Mouse (Mus musculus) WW6 (cell line): ENCODE data around the gene Gfra1.

Experiments
- DNase-seq: peaks from one replicate; pipeline ENCODE4 v3.0.0-alpha.2; 2013; ENCODE audit warnings: low read depth, low spot score

Gene Gfra1

GRCm38 (mm10) chr19:58455496-58456061 lies at the start of gene Gfra1:
Gene Gfra1, minus strand, starts transcription at chr19:58455909.
- DNase-seq, result no peak

- DNase-seq, result no peak
Measured at GRCm38 (mm10) chr19:58500049-58500448, 44.3 kb upstream of the Gfra1 start.

DNA sequence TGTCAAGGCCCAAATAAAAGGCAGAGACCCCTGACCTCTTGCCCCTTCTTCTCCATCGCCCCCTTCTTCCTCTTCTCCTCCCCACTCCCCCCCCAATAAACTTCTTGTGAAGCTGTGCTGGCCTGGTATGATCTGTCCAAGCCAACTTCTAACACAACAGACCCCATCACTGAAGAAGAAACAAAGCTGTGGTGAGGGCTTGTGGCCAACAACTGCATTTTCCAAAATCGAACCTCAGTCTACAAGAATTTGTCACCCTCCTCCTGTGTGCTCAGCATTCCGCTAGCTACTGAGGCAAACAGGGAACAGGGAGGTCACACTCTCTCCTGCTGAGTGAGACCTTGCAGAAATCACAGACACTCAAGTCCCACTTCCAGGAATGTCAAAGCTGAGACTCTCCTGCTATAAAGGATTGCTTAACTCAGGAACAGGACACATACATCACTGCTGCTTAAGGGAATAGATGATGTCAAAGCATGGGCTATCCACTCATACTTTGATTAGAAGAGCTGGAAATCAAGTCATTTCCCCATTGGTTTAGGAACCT lies 43.8 kb upstream of the Gfra1 start:
- no peak for DNase-seq

DNA sequence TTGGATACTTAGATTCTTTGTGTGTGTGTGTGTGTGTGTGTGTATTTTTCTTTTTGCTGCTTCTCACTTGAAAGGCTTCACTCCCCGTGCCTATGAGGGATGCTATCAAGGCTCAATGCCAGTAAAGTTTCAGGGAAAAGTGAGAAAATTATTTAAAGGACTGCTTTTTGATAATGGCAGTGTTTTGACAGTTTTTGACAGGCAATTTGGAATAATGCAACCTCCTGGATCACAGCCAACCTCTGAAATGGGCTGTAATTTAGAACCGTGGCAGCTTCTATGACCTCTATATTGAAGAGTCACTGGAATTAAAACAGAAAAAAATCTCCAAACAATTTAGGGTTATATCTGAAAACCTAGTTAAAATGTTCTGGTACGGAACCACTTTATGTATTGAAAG lies 41.4 kb upstream of the Gfra1 start:
- DNase-seq, result no peak

DNA sequence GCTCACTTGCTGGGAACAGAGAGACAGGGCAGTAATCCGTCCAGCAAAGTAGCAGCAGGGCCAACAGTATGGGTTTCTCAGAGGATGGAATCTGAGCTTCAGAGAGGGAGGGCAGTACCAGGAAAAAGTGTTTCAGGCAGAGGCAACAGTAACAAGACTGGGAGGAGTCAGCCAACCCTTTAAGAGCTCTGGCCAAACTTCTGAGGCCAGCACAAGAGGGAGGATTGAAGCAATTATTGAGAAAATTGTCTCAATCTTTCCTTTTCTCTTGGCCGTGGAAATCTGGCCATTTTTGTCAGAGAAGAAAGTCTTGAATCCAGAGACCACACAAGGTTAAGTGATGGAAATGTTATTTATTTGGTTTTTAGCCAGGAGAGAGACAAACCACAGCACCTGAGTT lies 31.0 kb upstream of the Gfra1 start:
- no peak for DNase-seq

- DNase-seq, result no peak
Measured at GRCm38 (mm10) chr19:58482373-58482977, 26.8 kb upstream of the Gfra1 start.

- DNase-seq, result no peak
Measured at GRCm38 (mm10) chr19:58474251-58474650, 18.5 kb upstream of the Gfra1 start.

GRCm38 (mm10) chr19:58469421-58469820 lies 13.7 kb upstream of the Gfra1 start:
- no peak for DNase-seq

GRCm38 (mm10) chr19:58468331-58468730 lies 12.6 kb upstream of the Gfra1 start:
- no peak for DNase-seq

DNA sequence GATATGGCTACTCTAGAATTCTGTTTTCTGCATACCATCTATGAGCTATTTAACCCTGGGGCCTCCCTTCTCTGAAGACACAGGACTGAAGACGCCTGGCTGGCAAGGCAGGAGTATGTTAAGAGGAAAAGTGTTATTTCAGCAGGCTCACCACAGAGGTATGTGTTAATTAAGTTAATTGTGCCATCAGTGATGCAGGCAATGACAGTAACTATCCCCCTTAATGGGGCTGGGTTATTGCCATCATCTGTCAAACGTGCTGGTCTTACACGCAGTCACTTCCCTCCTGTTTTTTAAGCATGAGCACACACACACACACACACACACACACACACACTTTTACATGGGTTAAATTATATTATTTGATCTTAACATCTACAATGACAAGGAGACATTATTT lies 8.0 kb upstream of the Gfra1 start:
- no peak for DNase-seq

DNA sequence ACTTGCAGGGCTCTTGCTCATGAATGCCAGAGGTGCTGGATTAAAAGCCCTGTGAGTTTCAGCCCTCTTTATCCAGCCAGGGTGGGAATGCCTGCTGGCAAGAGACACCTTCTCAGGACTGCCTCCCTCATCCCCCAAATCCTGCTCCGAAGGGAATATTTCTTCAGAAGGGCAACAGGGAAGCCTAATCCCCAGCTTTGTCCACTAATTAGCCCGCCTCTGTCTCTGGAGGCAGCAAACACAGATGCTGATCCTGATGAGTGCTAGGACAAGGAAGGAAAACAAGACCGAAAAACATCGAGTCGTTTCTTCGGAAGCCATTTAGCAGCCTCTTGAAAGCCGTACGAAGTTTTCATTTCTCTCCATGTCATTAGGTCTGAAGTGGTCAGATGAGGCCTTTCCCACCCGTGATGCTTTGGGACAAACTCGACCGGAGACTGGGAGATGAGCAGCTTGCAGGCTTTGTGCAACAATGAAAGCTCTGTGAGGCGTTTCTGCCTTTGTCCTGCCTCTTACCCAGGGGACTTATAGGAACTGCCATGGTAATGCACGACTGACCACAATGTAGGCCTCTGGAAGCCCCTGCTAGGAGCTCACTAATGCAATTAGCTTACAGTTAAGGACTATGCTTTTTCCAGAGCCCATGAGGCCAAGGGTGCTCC lies 4.8 kb upstream of the Gfra1 start:
- DNase-seq, result no peak

DNA sequence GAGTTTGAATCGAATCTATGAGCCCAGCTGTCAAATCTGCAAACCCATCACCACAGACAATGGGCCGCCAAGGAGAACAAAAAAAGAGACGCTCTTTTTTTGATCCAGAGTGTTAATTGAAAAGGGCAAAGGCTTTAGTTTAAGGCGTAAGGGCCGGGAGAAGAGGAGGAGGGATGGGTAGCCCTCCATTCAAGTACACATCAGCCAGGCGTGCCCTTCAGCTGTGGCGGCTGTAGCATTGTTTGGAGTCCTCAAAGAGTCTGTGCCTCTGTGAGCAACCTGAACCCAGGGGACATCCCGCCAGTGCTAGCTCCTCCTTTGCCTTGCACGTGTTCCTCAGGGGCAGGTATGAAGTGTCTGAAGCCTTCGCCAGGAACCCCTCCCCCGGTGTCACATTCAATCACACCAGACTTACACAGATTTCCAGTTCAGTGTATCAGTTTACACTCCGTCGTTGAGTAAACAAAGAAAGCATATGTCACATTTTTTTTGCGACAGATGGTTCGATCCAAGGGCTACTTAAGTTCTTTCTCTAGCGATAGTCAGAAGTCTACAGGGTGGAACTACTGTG lies 867 bp upstream of the Gfra1 start:
- DNase-seq, result no peak

DNA sequence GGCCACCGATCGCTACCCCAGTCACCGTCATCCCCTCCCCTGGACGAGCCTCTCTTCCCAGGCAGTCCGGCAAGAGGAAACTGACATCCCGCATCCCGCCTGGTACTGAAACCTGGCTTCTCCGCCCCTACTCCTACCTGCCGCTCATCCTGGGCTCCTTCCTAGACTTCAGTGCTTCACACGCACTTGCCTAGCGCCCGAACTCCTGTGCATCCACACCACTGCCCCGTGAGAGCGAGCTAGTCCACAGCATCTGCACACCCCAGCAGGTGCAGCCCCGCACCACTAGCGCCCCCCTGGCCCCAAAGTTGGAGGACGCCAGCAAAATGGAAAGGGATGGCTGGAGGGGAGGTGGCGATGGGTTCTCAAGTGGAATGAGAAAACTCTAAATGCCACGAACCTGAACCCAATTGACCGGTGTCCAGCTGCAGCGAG lies 631 bp downstream of the Gfra1 start:
- no peak for DNase-seq

DNA sequence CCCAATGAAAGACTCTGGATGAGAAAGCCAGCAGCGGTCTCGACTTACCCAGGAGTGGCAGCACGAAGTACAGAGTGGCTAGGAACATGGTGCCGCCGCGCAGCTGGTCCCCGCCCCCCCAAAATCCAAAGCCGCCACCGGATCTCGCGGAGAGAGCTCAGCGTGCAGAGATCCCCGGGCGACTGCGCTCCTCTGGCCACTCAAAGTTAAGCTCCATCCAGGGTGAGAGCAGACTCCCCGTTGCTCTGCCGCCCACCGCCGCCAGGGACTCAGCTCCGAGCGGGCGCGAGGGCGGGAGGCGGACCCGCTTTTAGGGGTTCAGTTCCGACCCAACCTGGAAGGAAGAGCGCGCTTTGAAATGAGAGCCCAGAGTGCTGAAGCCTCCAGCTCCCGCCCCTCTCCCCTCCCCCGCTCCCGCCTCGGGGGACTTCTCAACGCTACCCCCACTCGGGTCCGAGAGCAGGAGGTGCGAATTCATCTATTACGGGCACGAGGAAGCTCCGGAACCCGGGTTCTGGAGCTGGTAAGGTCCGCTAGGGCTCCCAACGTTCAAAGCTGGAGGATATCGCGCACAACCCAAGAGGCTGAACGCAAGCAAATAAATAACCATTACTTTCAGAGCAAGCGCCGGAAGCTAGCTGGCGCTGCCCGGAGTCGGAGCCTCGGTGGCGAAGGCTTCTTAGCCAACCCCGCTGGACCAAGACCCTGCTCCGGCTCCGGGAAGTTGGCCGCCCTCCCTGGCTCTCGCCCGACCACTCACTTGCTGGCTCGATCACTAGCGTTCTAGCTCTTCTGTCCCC lies 1.2 kb downstream of the Gfra1 start:
- DNase-seq, result no peak

- DNase-seq, result no peak
Measured at GRCm38 (mm10) chr19:58453581-58453980, 2.1 kb downstream of the Gfra1 start.

DNA sequence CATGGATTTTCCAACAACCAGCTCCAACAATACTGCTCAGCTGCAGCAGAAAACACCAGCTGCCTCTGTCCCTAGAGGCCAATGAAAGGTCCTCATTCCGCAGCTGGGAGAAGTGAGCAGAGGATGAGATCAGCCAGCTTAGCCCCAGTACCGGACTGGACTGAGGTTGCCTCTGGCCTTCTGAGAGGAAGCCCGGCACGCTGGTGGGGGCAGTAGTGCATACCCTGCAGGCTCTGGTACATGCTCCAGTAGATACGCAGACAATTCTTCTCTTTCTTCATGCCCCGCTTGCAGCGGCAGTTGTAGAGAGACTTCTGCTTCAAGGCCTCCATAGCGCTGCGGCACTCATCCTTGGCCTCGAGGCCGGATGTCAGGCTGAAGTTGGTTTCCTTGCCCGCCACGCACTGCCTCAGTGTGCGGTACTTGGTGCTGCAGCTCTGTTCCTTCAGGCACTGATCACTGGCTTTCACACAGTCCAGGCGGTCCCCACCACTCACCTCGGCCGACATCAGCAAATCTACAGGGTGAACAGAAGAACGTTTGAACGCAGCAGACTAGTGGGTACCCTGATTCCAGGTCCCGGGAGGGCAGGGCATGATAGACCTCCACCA lies 2.7 kb downstream of the Gfra1 start:
- DNase-seq, result no peak

DNA sequence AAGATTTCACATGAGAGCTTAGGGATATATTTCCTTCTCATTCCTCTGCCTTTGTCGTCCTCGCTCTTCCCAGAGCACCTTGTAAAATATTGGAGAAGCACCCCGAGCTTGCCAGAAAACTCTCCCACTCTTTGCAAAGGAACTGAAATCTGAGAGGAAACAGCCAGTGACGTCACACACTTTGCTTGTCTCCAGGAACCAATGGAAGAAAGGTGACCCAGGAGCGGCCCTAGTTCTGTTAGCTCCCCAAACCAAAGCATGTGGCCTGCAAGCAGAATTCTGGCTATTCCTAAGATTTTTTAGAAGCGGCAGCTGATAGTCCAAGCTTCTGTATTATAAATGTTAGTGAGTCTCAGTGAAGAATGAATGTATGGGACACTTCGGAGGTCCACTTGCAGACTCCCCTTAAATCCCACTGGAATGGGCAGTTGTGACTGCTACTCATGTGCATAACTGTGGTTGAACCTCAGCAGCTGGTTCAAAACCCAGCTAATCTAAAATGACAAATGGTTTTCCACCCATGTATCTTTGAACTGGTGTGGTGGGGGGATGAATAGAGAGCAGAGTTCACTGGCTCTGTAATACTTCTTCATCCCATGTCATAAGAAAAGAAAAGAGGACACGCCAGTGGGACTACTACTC lies 3.4 kb downstream of the Gfra1 start:
- no peak for DNase-seq

- no peak for DNase-seq
Measured at GRCm38 (mm10) chr19:58451323-58451722, 4.4 kb downstream of the Gfra1 start.

- no peak for DNase-seq
Measured at GRCm38 (mm10) chr19:58450716-58451115, 5.0 kb downstream of the Gfra1 start.

DNA sequence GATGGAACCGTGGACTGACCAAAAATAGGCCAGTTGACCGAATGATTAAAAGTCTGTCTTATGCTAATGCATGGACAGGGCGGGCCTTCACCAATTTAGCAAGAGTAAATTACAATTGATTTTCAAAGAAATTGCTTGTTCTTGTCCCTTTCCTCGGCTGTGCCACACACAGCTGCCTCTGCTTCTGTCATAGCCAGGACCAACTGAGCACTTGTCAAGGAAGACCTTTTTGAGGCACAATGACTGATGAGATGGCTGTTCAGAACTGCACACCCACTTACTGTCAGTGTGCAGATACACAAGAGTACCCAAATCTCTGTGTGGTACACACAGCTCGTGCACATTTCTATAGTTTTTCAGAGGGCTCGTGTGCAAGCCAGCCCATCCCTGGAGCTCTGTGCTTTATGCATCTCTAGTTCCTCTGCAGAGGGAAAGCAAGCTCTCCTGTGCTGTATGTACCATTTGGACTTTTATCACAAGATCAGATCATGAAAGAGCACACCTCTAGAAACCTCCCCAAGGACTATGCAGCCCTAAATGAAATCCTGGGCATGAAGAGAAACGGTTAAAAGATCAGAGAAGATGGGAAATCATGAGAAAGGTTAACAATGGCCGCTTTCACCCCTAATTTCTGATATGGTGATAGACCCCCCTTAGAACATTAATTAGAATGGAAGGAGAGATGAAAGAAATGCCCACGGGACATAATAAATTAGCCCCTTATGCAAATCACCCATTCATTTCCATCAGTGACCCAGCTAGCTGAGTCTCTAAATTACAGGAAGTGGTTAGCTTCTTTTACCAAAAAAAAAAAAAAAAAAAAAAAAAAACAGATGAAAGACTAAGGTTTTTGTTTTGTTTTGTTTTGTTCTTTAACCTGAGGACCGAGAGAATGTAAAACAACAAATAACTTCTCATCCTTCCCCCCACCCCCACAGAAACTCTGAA lies 12.7 kb downstream of the Gfra1 start:
- DNase-seq, result no peak
